Mouse (Mus musculus) adrenal gland, postnatal 10 days (tissue): ENCODE results near the gene Lsr. TPM values are rescaled to one million over a fixed set of nuclear protein-coding genes. Genes with fewer than 3 reads are reported as not detected.
"Not testable (repeated sequence)": the region's sequence is repeated elsewhere in the genome, so short reads cannot be mapped to it uniquely, and the experiment has no call there.

ENCODE experiments used
- DNase-seq: peaks from one replicate; pipeline ENCODE4 v3.0.0; 2021; ENCODE audit warnings: mixed read lengths
- total RNA-seq, 2 experiments: library from RNA; stranded (reverse); gene quantifications; 2 replicates each; pipeline ENCODE4 v1.2.3; 2021

The Lsr gene
- total RNA-seq, 2 experiments from 2014 or later, result 11.2 to 21.6 TPM

- not testable (repeated sequence) for DNase-seq
These were observed 37.7 kb downstream of the Lsr start for GRCm38 (mm10) chr7:30935422-30936099.

DNA sequence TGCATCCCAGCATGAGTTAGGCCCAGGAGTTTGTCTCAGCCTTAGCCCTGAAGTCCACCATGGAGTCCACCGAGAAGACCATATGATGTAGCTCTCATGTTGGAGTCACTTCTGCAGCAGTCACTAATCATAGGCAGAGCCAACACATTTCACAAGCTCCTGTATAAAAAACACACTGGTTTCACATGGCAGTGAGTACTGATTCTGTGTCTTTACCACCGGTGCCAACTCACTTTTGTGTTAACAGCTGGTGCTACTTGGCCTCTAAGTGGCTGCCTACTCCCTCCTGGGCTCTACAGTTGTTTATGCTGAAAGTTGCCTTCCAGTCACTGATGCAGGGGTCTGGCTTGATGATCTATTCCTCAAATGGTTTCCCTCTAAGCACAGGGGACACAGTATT is 48.7 kb downstream of the Lsr start, which contains the start of gene Hamp2:
TSS of gene Hamp2 (minus strand) at position 101 of the 400 bp plus-strand sequence.
- DNase-seq, result not testable (repeated sequence)

GRCm38 (mm10) chr7:30924071-30924470 is 49.2 kb downstream of the Lsr start:
- no peak for DNase-seq

DNA sequence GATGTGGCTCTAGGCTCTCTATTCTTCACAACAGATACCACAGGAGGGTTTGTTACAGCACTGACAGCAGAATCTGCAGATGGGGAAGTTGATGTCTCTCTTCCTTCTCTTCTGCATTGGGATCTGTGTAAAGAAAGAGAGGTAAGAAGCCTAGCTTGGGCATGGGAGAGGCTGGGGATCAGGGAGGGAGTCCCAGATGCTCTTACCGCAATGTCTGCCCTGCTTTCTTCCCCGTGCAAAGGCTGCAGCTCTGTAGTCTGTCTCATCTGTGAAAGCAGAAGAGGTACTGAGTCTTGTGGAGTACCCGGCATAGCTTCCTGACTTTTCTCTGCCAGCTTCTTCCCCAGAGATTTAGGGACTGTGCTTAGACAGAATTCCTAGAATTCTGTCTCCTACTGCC is 50.8 kb downstream of the Lsr start:
- DNase-seq, result not testable (repeated sequence)

DNA sequence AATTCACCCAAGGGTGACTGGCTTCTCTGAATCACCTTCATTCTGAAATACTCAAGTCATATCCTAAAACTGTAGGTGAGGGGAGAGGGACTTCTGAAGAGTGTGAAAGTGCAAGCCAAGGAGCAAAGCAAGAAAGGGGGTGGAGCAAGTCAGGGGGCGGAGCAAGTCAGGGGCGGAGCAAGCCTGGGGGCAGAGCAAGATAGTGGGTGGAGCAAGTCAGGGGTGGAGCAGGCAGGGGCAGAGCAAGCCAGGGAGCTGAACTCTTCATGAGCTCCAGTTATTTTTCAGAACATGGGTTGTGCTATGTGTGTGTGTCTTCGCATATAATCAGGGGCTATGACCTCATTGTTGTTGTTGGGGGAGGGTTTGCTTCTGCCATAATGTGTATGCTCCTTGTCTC is 53.0 kb downstream of the Lsr start:
- no peak for DNase-seq

GRCm38 (mm10) chr7:30917219-30917618 is 56.0 kb downstream of the Lsr start:
- DNase-seq, result no peak

DNA sequence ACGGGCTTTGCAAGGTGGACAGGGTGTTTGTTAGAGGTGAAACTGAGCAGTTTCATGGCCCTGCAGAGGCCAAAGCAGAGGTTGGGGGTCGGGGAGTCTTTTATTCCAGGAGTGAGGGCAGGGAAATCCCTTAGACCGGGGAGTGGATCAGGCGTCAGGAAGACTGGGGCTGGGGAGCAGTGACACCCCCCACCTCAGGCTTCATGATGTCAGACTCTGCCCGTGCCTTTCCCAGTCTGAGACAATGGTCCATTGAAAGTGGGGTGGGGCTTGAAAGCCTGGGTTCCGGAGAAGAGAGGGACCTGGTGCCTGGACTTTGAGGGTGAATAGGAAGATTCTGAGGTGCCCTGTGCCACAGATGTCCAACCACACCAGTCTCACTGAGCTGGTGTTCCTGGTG is 56.6 kb downstream of the Lsr start:
- DNase-seq, result no peak

DNA sequence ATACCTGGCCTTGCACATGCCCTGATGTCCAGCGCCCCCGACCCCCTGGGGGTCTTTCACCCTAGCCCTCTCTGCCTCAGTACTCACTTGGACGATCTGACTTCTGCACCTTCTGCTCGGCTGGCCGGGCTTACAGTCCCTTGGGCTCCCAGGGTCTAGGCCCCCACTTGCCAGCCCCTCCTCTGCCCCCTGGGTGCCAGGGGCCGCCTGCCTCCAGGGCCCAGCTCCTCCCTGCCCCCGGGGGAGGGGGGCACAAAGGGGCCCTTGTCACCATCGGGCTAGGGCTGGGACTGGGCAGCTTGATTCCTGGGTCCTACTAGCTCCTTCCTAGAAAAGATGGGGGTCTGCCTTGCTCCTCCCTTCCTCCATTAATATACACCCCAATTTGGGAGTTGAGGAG is 58.5 kb downstream of the Lsr start, which contains the start of gene Mag:
TSS of gene Mag (minus strand) at position 142 of the 400 bp plus-strand sequence.
- no peak for DNase-seq

GRCm38 (mm10) chr7:30909773-30910172 is 63.5 kb downstream of the Lsr start:
- no peak for DNase-seq

DNA sequence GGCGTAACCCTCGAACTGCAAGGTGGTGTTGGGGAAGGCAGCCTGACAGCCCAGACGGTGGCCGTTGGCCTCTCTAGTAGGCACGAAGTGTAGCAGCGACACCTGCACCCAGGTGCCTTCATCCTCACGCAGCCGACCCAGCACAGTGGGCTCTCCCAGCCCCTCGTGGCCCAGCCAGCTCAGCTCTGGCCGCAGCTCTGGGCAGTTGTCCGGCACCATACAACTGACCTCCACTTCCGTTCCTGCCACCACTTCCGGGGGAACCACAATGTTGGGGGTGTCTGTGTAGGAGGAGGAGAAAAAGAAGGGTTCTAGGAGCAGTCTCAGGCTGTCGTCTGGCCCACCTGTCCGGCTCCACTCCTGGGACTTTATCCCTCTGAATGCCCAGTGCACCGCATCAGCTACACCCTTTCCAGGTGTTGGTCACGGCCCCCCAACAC is 64.3 kb downstream of the Lsr start:
- no peak for DNase-seq

DNA sequence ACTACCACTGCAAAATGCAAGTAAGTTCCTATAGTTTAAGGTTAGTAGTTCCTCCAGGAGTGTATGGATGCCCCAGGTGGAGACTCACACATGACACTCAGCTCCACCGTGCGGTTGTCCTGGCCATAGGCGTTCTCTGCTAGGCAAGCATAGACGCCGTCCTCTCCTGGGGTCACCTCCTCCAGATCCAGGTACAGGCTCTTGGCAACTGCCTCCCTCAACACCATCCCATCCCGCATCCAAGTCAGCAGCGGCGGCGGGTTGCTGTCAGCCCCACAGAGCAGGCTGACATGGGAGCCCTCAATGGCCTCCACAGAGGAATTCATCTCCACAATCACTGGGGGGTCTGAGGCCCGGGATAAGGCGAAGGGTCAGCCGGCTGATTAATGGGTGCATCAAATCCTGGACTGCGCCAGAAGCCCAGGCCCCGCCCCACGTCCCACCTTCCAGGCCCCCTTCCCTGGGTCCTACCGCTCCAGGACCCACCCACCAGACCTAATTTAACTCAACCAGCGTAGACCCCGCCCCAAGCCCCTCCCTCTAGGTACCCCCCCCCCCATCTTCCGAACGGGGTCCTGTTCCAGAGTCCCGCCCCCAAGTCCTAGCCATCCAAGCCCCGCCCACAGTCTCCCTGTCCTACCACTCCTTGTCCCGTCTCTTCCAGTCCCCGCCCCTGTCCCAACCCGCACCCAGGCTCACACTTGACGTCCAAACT is 64.8 kb downstream of the Lsr start:
- peak; percentile 32 for DNase-seq

Other genes with a start within 250 kb of the Lsr start
- 100 to 1,000 TPM; 246 to 247 TPM for gene Tmem147, start 243.9 kb downstream of the Lsr start, total RNA-seq
- gene Gapdhs, start 229.8 kb downstream of the Lsr start, total RNA-seq, result not detected
- 10 to 100 TPM; 25.4 to 34.6 TPM for gene Sbsn, start 222.0 kb downstream of the Lsr start, total RNA-seq
- gene Dmkn, start 209.7 kb downstream of the Lsr start, total RNA-seq, result 1 to 10 TPM; 2.6 to 3.9 TPM
- 1 to 10 TPM; 1.5 to 1.6 TPM for gene Krtdap, start 185.6 kb downstream of the Lsr start, total RNA-seq
- 1 to 10 TPM in 1 of 2 experiments, under 1 TPM in 1; 0.94 to 1.7 TPM for gene Ffar2, start 149.7 kb downstream of the Lsr start, total RNA-seq
- gene Ffar3, start 117.3 kb downstream of the Lsr start, total RNA-seq, result under 1 TPM; 0.27 to 0.88 TPM
- gene Ffar1, start 111.9 kb downstream of the Lsr start, total RNA-seq, result under 1 TPM; 0.09 to 0.12 TPM
- 1 to 10 TPM; 3.3 to 5.1 TPM for gene Cd22, start 93.1 kb downstream of the Lsr start, total RNA-seq
- under 1 TPM; 0.45 to 0.58 TPM for gene Mag, start 58.6 kb downstream of the Lsr start, total RNA-seq
- gene Hamp2, start 48.8 kb downstream of the Lsr start, total RNA-seq, result 1 to 10 TPM in 1 of 2 experiments, not detected in 1; 1.1 TPM
- gene Hamp, start 29.4 kb downstream of the Lsr start, total RNA-seq, result 1 to 10 TPM in 1 of 2 experiments, under 1 TPM in 1; 0.88 to 1.3 TPM
- 100 to 1,000 TPM; 105 to 108 TPM for gene Usf2, start 16.7 kb downstream of the Lsr start, total RNA-seq
- gene Fam187b, start 326 bp upstream of the Lsr start, total RNA-seq, result under 1 TPM; 0.39 to 0.63 TPM
- 10 to 100 TPM; 39.1 to 42.0 TPM for gene Fxyd5, start 69.0 kb upstream of the Lsr start, total RNA-seq
- 10 to 100 TPM in 1 of 2 experiments, 1 to 10 TPM in 1; 7.5 to 18.2 TPM for gene Fxyd7, start 78.0 kb upstream of the Lsr start, total RNA-seq
- gene Fxyd1, start 83.7 kb upstream of the Lsr start, total RNA-seq, result 100 to 1,000 TPM; 353 to 358 TPM
- 1 to 10 TPM; 6.1 to 7.0 TPM for gene Lgi4, start 85.9 kb upstream of the Lsr start, total RNA-seq
- 1 to 10 TPM; 4.0 to 5.6 TPM for gene Fxyd3, start 103.2 kb upstream of the Lsr start, total RNA-seq
- gene Hpn, start 141.8 kb upstream of the Lsr start, total RNA-seq, result 10 to 100 TPM; 25.1 to 65.2 TPM
- 10 to 100 TPM; 15.7 to 39.2 TPM for gene Scn1b, start 153.5 kb upstream of the Lsr start, total RNA-seq
- gene Gramd1a, start 182.4 kb upstream of the Lsr start, total RNA-seq, result 10 to 100 TPM; 39.4 to 60.0 TPM